Mouse (Mus musculus) spleen, adult 2 months (tissue): Measurements from ENCODE around the gene Il12rb1.

Experiments used
- CTCF ChIP-seq: fragments of 200-500 bp; IDR thresholded peaks from 2 replicates; pipeline ENCODE4 v1.5.1; 2011; ENCODE audit warnings: mild to moderate bottlenecking, inconsistent platforms; ENCODE audit not compliant: insufficient read depth, insufficient read length, insufficient replicate concordance; ENCODE audit errors: extremely low read depth
- POLR2A ChIP-seq: fragments of 200-500 bp; IDR thresholded peaks from 2 replicates; pipeline ENCODE4 v1.6.1; 2011; ENCODE audit warnings: low read depth, low read length, inconsistent platforms

DNA sequence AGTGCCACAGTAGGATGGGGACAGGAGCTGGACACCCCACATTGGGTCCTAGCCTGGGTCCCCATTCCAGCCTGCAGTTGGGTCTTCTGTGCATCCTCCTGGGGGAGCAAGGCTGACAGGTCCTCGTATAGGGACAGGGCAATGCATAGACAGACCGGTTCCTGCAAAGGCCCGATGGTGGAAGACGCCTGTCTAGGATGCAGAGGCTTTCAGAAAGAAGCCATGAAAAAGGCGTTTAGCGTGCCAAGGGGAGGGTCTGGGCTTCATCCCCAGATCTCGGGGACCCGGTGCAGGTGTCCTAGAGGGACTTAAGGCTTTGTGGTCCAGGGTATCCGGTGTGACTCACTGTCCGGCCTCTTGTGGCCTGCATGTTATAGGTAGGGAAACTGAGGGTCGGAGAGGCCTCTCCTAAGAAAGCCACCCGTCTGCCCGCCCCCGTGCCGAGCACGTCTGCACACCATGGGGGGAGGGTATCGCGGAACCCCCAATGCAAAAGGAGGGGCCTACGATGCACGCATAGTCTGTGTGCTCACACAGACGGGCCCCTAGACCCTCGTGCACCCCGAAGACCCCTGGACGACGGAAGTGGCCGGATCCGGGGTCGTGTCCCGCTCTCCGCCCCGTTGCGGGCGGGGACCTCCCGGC, 32.3 kb upstream of the Il12rb1 start:
- no peak for TF ChIP-seq POLR2A
- TF ChIP-seq CTCF = no peak
